Mouse (Mus musculus): ENCODE results near the gene Lnp1.
"Not testable (repeated sequence)": the region's sequence is repeated elsewhere in the genome, so short reads cannot be mapped to it uniquely, and the experiment has no call there.

The Lnp1 gene

GRCm38 (mm10) chr16:56928023-56928422 is at the start of gene Lnp1:
Gene Lnp1, minus strand, starts transcription at chr16:56928061.
- DNase-seq, result no peak

GRCm38 (mm10) chr16:56974646-56975045 is 46.8 kb upstream of the Lnp1 start:
- no peak for DNase-seq

GRCm38 (mm10) chr16:56958311-56958710 is 30.4 kb upstream of the Lnp1 start:
- DNase-seq, result not testable (repeated sequence)

GRCm38 (mm10) chr16:56949085-56949484 is 21.2 kb upstream of the Lnp1 start:
- DNase-seq, result no peak

GRCm38 (mm10) chr16:56942341-56942740 is 14.5 kb upstream of the Lnp1 start:
- no peak for DNase-seq

GRCm38 (mm10) chr16:56920102-56920657 is 7.7 kb downstream of the Lnp1 start:
- DNase-seq, result no peak

- DNase-seq, result no peak
Measured at GRCm38 (mm10) chr16:56917230-56917629, 10.6 kb downstream of the Lnp1 start.

GRCm38 (mm10) chr16:56908986-56909385 is 18.9 kb downstream of the Lnp1 start:
- no peak for DNase-seq

- DNase-seq, result not testable (repeated sequence)
Measured at GRCm38 (mm10) chr16:56902206-56902605, 25.7 kb downstream of the Lnp1 start.

GRCm38 (mm10) chr16:56891583-56891982 is 36.3 kb downstream of the Lnp1 start:
- DNase-seq, result no peak

- no peak for DNase-seq
Measured at GRCm38 (mm10) chr16:56886616-56887116, 41.2 kb downstream of the Lnp1 start.

GRCm38 (mm10) chr16:56885824-56886615 is 41.8 kb downstream of the Lnp1 start, which contains the start of gene Tmem45a:
Gene Tmem45a, minus strand, starts transcription at chr16:56886166.
- peak; percentile 15 for DNase-seq

- DNase-seq, result no peak
Measured at GRCm38 (mm10) chr16:56884811-56885210, 43.0 kb downstream of the Lnp1 start.

GRCm38 (mm10) chr16:56873410-56873809 is 54.5 kb downstream of the Lnp1 start:
- DNase-seq, result no peak

GRCm38 (mm10) chr16:56870458-56870857 is 57.4 kb downstream of the Lnp1 start:
- DNase-seq, result no peak

GRCm38 (mm10) chr16:56868361-56868760 is 59.5 kb downstream of the Lnp1 start:
- no peak for DNase-seq

- no peak for DNase-seq
Measured at GRCm38 (mm10) chr16:56867591-56867990, 60.3 kb downstream of the Lnp1 start.
